Mouse (Mus musculus) forebrain, embryonic 14.5 days (tissue): ENCODE measurements at regions not wholly inside any gene's neighbourhood (a gene's known extent, or its start where the extent isn't known, plus 50 kb on each side); places are given as distances from the start of the nearest gene placed in this dataset.

Source experiments
- ATAC-seq: fragments of 200-750 bp; cut with Nextera tagmentation; 2 replicates; pipeline ENCODE4 v1.8.0; 2017; ENCODE audit warnings: mild to moderate bottlenecking, moderate library complexity
- DNase-seq: peaks from one replicate; pipeline ENCODE4 v3.0.0-alpha.2; 2015; ENCODE audit warnings: low spot score
- H3K27ac ChIP-seq: fragments of 300-500 bp; sonication (generic); 2 replicates; pipeline ENCODE4 v1.5.1; 2014; ENCODE audit warnings: low read depth, mild to moderate bottlenecking, control low read depth, low read length, moderate library complexity
- H3K27me3 ChIP-seq: fragments of 300-500 bp; sonication (generic); replicated peaks from 2 replicates; pipeline ENCODE4 v1.6.1; 2014; ENCODE audit warnings: low read length, control low read depth, mixed read lengths; ENCODE audit not compliant: control insufficient read depth, insufficient read depth
- H3K36me3 ChIP-seq: fragments of 300-500 bp; sonication (generic); 2 replicates; pipeline ENCODE4 v1.6.1; 2014; ENCODE audit warnings: low read length, control low read depth; ENCODE audit not compliant: control insufficient read depth, insufficient read depth
- H3K4me1 ChIP-seq: fragments of 300-500 bp; sonication (generic); 2 replicates; pipeline ENCODE4 v1.6.1; 2014; ENCODE audit warnings: antibody characterized with exemption, low read length, control low read depth; ENCODE audit not compliant: control insufficient read depth, insufficient read depth
- H3K4me2 ChIP-seq: fragments of 300-500 bp; sonication (generic); 2 replicates; pipeline ENCODE4 v1.6.1; 2014; ENCODE audit warnings: mild to moderate bottlenecking, control low read depth, low read length
- H3K4me3 ChIP-seq: fragments of 300-500 bp; sonication (generic); 2 replicates; pipeline ENCODE4 v1.5.1; 2014; ENCODE audit warnings: low read depth, low read length, control low read depth
- H3K9ac ChIP-seq: fragments of 300-500 bp; sonication (generic); 2 replicates; pipeline ENCODE4 v1.6.1; 2014; ENCODE audit warnings: mild to moderate bottlenecking, low read length, control low read depth, moderate library complexity
- H3K9me3 ChIP-seq: fragments of 300-500 bp; sonication (generic); replicated peaks from 2 replicates; pipeline ENCODE4 v1.6.1; 2016; ENCODE audit warnings: low read length, control low read depth, mixed read lengths; ENCODE audit not compliant: control insufficient read depth
- WGBS: fragments of 180-500 bp; shearing (Covaris S2); extraction: QIAGEN DNeasy Blood & Tissue Kit; methylation state at CpG from one replicate; pipeline ENCODE4 v1.1.7; 2014; 5-methylcytosine and 5-hydroxymethylcytosine counted together

- no peaks in the 10 kb centered on the region for H3K27me3 ChIP-seq
- no peaks in the 10 kb centered on the region for H3K36me3 ChIP-seq
- no peak overlapping the region for H3K4me3 ChIP-seq
- H3K9me3 ChIP-seq, result no peaks in the 10 kb centered on the region
- peak; percentile 5 for DNase-seq
- no peak overlapping the region for H3K4me2 ChIP-seq
- H3K4me1 ChIP-seq, result no peaks in the 10 kb centered on the region
- H3K27ac ChIP-seq, result no peak overlapping the region
- WGBS, result 81% methylated on average over 1 of the region's 1 CpGs
- ATAC-seq, result no peak
- H3K9ac ChIP-seq, result no peak overlapping the region
Measured at GRCm38 (mm10) chr8:54330106-54330505, 199.3 kb upstream of the Asb5 start.

GRCm38 (mm10) chr8:54331883-54332282 is 197.5 kb upstream of the Asb5 start:
- Histone ChIP-seq H3K27ac (no peak overlapping the region), H3K36me3 (no peaks in the 10 kb centered on the region), H3K4me2 (no peak overlapping the region), H3K27me3 (no peaks in the 10 kb centered on the region), H3K4me1 (no peaks in the 10 kb centered on the region), H3K9me3 (no peaks in the 10 kb centered on the region), H3K9ac (no peak overlapping the region), H3K4me3 (no peak overlapping the region)
- WGBS, result 63% methylated on average over 1 of the region's 1 CpGs
- DNase-seq, result no peak
- ATAC-seq, result no peak

GRCm38 (mm10) chr8:54351123-54351522 is 178.3 kb upstream of the Asb5 start:
- WGBS, result 92% methylated on average over 6 of the region's 6 CpGs
- H3K36me3 ChIP-seq, result no peaks in the 10 kb centered on the region
- DNase-seq (no peak), ATAC-seq (no peak)
- H3K4me3 ChIP-seq, result no peak overlapping the region
- H3K9ac ChIP-seq, result no peak overlapping the region
- H3K9me3 ChIP-seq, result no peaks in the 10 kb centered on the region
- no peak overlapping the region for H3K4me2 ChIP-seq
- no peaks in the 10 kb centered on the region for H3K27me3 ChIP-seq
- no peak overlapping the region for H3K27ac ChIP-seq
- H3K4me1 ChIP-seq, result no peaks in the 10 kb centered on the region

DNA sequence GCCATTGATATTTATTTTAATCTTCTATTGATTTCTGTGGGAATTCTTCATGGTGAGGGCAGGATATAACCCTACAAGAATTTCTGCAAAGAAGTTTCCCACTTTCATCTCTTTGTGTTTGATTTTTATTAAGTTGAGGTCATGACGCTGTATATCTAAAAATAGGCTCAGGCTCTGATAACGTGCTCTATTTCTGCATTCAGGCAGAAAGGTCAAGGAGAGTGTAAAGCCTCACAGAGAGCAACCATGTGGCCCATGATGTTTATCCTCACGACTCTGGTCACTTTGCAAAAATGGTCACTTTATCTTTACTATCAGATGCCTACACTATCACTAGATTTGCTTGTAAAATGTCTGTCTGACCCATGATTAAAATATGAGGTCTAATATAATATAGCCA is 167.7 kb upstream of the Asb5 start:
- Histone ChIP-seq H3K9me3 (no peaks in the 10 kb centered on the region), H3K27me3 (no peaks in the 10 kb centered on the region), H3K27ac (no peak overlapping the region), H3K9ac (no peak overlapping the region), H3K4me2 (no peak overlapping the region), H3K36me3 (no peaks in the 10 kb centered on the region), H3K4me1 (no peaks in the 10 kb centered on the region), H3K4me3 (no peak overlapping the region)
- DNase-seq (no peak), ATAC-seq (no peak)
- WGBS, result 74% methylated on average over 3 of the region's 3 CpGs

GRCm38 (mm10) chr8:54370501-54370900 is 158.9 kb upstream of the Asb5 start:
- H3K9ac ChIP-seq, result no peak overlapping the region
- no peak overlapping the region for H3K4me3 ChIP-seq
- no peaks in the 10 kb centered on the region for H3K36me3 ChIP-seq
- 91% methylated on average over 4 of the region's 4 CpGs for WGBS
- ATAC-seq, result no peak
- H3K27me3 ChIP-seq, result no peaks in the 10 kb centered on the region
- H3K9me3 ChIP-seq, result no peaks in the 10 kb centered on the region
- DNase-seq, result no peak
- H3K4me1 ChIP-seq, result no peaks in the 10 kb centered on the region
- H3K27ac ChIP-seq, result no peak overlapping the region
- no peak overlapping the region for H3K4me2 ChIP-seq

DNA sequence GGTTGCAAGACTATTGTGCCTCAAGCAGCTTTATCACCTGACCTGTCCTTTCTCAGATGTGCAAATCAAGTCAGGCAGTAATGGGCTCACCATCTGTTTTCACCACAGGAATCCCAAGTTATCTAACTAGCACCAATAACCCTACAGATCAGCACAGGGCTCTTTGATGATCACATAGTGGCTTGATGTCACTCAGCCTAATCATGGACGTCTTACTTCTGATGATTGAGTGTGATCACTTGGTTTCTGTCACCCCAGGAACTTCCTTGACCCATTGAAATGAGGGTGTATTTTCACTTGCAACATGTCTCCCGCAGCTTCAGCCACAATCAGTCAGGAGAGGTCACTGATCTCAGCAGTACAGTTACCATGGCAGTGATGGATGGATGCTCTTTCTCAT is 158.3 kb upstream of the Asb5 start:
- H3K9me3 ChIP-seq, result no peaks in the 10 kb centered on the region
- H3K27ac ChIP-seq, result no peak overlapping the region
- H3K4me3 ChIP-seq, result no peak overlapping the region
- no peaks in the 10 kb centered on the region for H3K4me1 ChIP-seq
- WGBS, result 72% methylated on average over 2 of the region's 2 CpGs
- no peaks in the 10 kb centered on the region for H3K27me3 ChIP-seq
- ATAC-seq (peak; percentile 66), DNase-seq (peak; percentile 42)
- H3K36me3 ChIP-seq, result no peaks in the 10 kb centered on the region
- H3K9ac ChIP-seq, result no peak overlapping the region
- H3K4me2 ChIP-seq, result no peak overlapping the region

DNA sequence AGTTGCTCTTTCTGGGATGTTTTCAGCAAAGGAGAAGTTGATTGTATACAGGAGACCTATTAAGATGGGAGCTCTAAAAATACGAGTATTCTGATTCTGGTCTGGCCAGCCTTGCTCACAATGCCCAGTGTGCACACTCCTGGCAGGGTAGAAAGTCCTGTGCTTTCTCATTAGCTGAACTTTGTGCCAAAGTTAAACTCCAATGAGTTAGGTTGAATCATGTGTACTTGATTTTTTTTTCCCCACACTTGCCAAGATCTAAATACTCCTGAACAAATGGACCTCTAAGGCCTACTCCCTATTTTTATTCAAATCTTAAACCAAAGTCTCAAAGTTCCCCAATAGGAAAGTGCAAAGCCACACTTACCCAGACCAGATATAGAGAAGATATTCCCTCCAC is 156.5 kb upstream of the Asb5 start:
- Histone ChIP-seq H3K4me3 (no peak overlapping the region), H3K27me3 (no peaks in the 10 kb centered on the region), H3K9ac (no peak overlapping the region), H3K27ac (no peak overlapping the region), H3K4me2 (no peak overlapping the region), H3K9me3 (no peaks in the 10 kb centered on the region), H3K4me1 (no peaks in the 10 kb centered on the region), H3K36me3 (no peaks in the 10 kb centered on the region)
- WGBS, result 77% methylated on average over 1 of the region's 1 CpGs
- ATAC-seq (no peak), DNase-seq (no peak)

- Histone ChIP-seq H3K9me3 (no peaks in the 10 kb centered on the region), H3K27ac (no peak overlapping the region), H3K4me1 (no peaks in the 10 kb centered on the region), H3K36me3 (no peaks in the 10 kb centered on the region), H3K4me2 (no peak overlapping the region), H3K4me3 (no peak overlapping the region), H3K9ac (no peak overlapping the region), H3K27me3 (no peaks in the 10 kb centered on the region)
- no peak for DNase-seq
- no peak for ATAC-seq
- WGBS, result 95% methylated on average over 3 of the region's 3 CpGs
Measured at GRCm38 (mm10) chr8:54375373-54376098, 153.8 kb upstream of the Asb5 start.

DNA sequence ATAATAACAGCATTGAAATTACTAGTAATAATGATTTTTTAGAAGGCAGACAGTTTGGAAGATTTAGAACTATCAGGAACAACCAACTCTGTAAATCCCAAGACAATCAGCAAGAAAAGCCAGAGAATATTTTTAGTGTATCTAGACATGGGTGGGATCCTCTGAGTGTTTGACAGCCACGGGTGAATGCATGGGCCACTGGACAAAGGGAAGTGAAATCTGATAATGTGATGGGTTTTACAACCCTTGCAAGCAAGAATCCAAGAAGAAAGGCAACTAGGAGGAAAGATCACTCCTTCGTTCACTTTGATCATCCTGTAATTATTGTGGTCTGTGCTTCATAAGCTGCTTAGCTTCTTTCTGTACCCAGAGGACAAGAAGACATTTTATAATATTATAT is 149.2 kb upstream of the Asb5 start:
- H3K27me3 ChIP-seq, result no peaks in the 10 kb centered on the region
- H3K36me3 ChIP-seq, result no peaks in the 10 kb centered on the region
- no peaks in the 10 kb centered on the region for H3K4me1 ChIP-seq
- DNase-seq, result no peak
- no peak overlapping the region for H3K4me2 ChIP-seq
- no peak overlapping the region for H3K9ac ChIP-seq
- no peak overlapping the region for H3K27ac ChIP-seq
- no peak for ATAC-seq
- no peaks in the 10 kb centered on the region for H3K9me3 ChIP-seq
- WGBS, result 63% methylated on average over 2 of the region's 2 CpGs
- H3K4me3 ChIP-seq, result no peak overlapping the region
